Comparison of ENCODE assay signal across 21 mouse cellular contexts in genomic region chr10:78308617-78309016, GRCm38 (mm10). TPM values are rescaled to one million over a fixed set of nuclear protein-coding genes. Genes with fewer than 3 reads are reported as not detected.
A peak's percentile ranks its signal among the peaks of the same experiment; 100 is the strongest.
DNase-seq lines count a peak whose midpoint lies in the region; ATAC-seq and TF ChIP-seq lines count a peak whose summit lies in the region.
"Had no signal": no experiment of that assay in that cellular context is flagged by ENCODE, and none has a peak within 500 bp of the region (broad histone marks: within the 10 kb centered on the region; RNA-seq: fewer than 3 reads in every experiment).

No protein-coding gene starts in this region.

- H3K9ac ChIP-seq in midbrain, embryonic 11.5 days (ENCODE audit: low read length), result no peak overlapping the region
- H3K9ac ChIP-seq in midbrain, embryonic 16.5 days (ENCODE audit: low read depth, low read length), result no peak overlapping the region
- H3K9ac ChIP-seq: embryonic facial prominence, embryonic 15.5 days; forebrain, embryonic 15.5 days; heart, embryonic 13.5 days; hindbrain, embryonic 15.5 days had no signal

- no peaks in the 10 kb centered on the region for H3K27me3 ChIP-seq in midbrain, embryonic 11.5 days (ENCODE audit: control insufficient read depth, insufficient read depth, low read length)
- no peaks in the 10 kb centered on the region for H3K27me3 ChIP-seq in midbrain, embryonic 16.5 days (ENCODE audit: control insufficient read depth, insufficient read depth, low read depth, low read length)
- H3K27me3 ChIP-seq: embryonic facial prominence, embryonic 15.5 days; forebrain, embryonic 15.5 days; heart, embryonic 13.5 days; hindbrain, embryonic 15.5 days; Patski had no signal

- no peaks in the 10 kb centered on the region for H3K4me1 ChIP-seq in midbrain, embryonic 11.5 days (ENCODE audit: control insufficient read depth, insufficient read depth, low read length)
- 0 out of 2 replicates have a peak, but pooled peaks cover 2% of the 10 kb centered on the region for H3K4me1 ChIP-seq in midbrain, embryonic 16.5 days (ENCODE audit: control insufficient read depth, insufficient read depth, low read length)

- no peak for ATAC-seq in midbrain, embryonic 11.5 days (ENCODE audit: low FRiP score)
- no peak for ATAC-seq in midbrain, embryonic 16.5 days
- ATAC-seq: activated CD4-positive, CD25-positive, alpha-beta regulatory T cell, adult 4 months; forebrain, embryonic 15.5 days; Patski had no signal

- H3K4me3 ChIP-seq in gastrocnemius, adult 2 months, result no peak overlapping the region
- H3K4me3 ChIP-seq in midbrain, embryonic 11.5 days (ENCODE audit: low read depth, low read length), result no peak overlapping the region
- no peak overlapping the region for H3K4me3 ChIP-seq in midbrain, embryonic 16.5 days (ENCODE audit: low read depth, low read length)
- H3K4me3 ChIP-seq: embryonic facial prominence, embryonic 15.5 days; erythroblast, embryonic 14.5 days; forebrain, embryonic 15.5 days; heart, embryonic 13.5 days; hindbrain, embryonic 15.5 days had no signal

- intact Hi-C loops in gastrocnemius, adult 2 months (cut with DNase I), result no loop called here
- intact Hi-C loops in gastrocnemius, postnatal 14 days (cut with DNase I; ENCODE audit: low total_unique reads), result no loop called here

- H3K9me3 ChIP-seq in midbrain, embryonic 11.5 days (ENCODE audit: control insufficient read depth, low read length), result no peaks in the 10 kb centered on the region
- H3K9me3 ChIP-seq in midbrain, embryonic 16.5 days (replicated peaks; ENCODE audit: control insufficient read depth, low read length, poor library complexity, severe bottlenecking), result no peaks in the 10 kb centered on the region
- H3K9me3 ChIP-seq: embryonic facial prominence, embryonic 15.5 days; forebrain, embryonic 15.5 days; heart, embryonic 13.5 days; hindbrain, embryonic 15.5 days had no signal

- DNase-seq in gastrocnemius, adult 2 months, result peak; percentile 24
- DNase-seq in gastrocnemius, postnatal 14 days, result no peak
- peak; percentile 39 for DNase-seq in kidney, adult 9 months
- DNase-seq in kidney, adult 11 months, result no peak
- DNase-seq in midbrain, embryonic 11.5 days (ENCODE audit: low spot score, missing footprints), result peak; percentile 12
- no peak for DNase-seq in right cerebral cortex, postnatal 14 days
- DNase-seq: adrenal gland, adult 2 months; adrenal gland, postnatal 25 days; cerebellum, adult 2 months; cerebellum, postnatal 10 days; gastrocnemius, postnatal 10 days; heart, postnatal 36 days had no signal

- no peak for TF ChIP-seq CTCF in gastrocnemius, adult 2 months (IDR thresholded peaks at IDR 0.05)

- H3K27ac ChIP-seq in gastrocnemius, adult 2 months, result no peak overlapping the region
- no peak overlapping the region for H3K27ac ChIP-seq in midbrain, embryonic 11.5 days (ENCODE audit: low read depth, low read length)
- H3K27ac ChIP-seq in midbrain, embryonic 16.5 days (ENCODE audit: low read length), result no peak overlapping the region
- H3K27ac ChIP-seq: embryonic facial prominence, embryonic 15.5 days; forebrain, embryonic 15.5 days; heart, embryonic 13.5 days; hindbrain, embryonic 15.5 days had no signal

- H3K36me3 ChIP-seq in midbrain, embryonic 11.5 days (ENCODE audit: control insufficient read depth, insufficient read depth, low read length), result peaks cover 1% of the 10 kb centered on the region; the same call in 1 of the 2 replicates
- H3K36me3 ChIP-seq in midbrain, embryonic 16.5 days (ENCODE audit: control insufficient read depth, insufficient read depth, low read length), result 0 out of 2 replicates have a peak, but pooled peaks cover 1% of the 10 kb centered on the region
- H3K36me3 ChIP-seq: forebrain, embryonic 15.5 days had no signal

- no peak overlapping the region for H3K4me2 ChIP-seq in midbrain, embryonic 11.5 days
- H3K4me2 ChIP-seq in midbrain, embryonic 16.5 days (ENCODE audit: low read length), result no peak overlapping the region
- H3K4me2 ChIP-seq: embryonic facial prominence, embryonic 15.5 days; forebrain, embryonic 15.5 days; heart, embryonic 13.5 days; hindbrain, embryonic 15.5 days had no signal

- 50% methylated on average over 2 of the region's 2 CpGs for WGBS in midbrain, embryonic 11.5 days
- WGBS in midbrain, embryonic 16.5 days, result 47% methylated on average over 2 of the region's 2 CpGs

RNA-seq across cellular contexts. Expression of gene Agpat3, which starts 43.7 kb away (rescaled TPM):
- total RNA-seq in gastrocnemius, adult 2 months (2021), result 100 to 1,000 TPM; 108 to 135 TPM
- total RNA-seq in gastrocnemius, postnatal 14 days (2021), result 100 to 1,000 TPM; 160 to 164 TPM
- 37.8 and 46.3 TPM in 2 replicates for polyA plus RNA-seq in midbrain, embryonic 11.5 days (2014; fragmentation: Nextera tagmentation; extraction: Ambion mirVana)
- polyA plus RNA-seq in midbrain, embryonic 16.5 days (2015; fragmentation: Nextera tagmentation; extraction: Ambion mirVana), result 61.4 and 66.3 TPM in 2 replicates
- total RNA-seq: MEL had no signal

Comparison
In these comparisons a context has a peak if more than half of its experiments do, and no peak if none do; other contexts are left out.
1. DNase-seq: peak in gastrocnemius, adult 2 months (single experiment), kidney, adult 9 months (single experiment) and midbrain, embryonic 11.5 days (single experiment); none in gastrocnemius, postnatal 14 days (single experiment), kidney, adult 11 months (single experiment) and right cerebral cortex, postnatal 14 days (single experiment).